Mouse (Mus musculus): ENCODE measurements around the gene Acsm2. TPM values are rescaled to one million over a fixed set of nuclear protein-coding genes. Genes with fewer than 3 reads are reported as not detected.
"Not testable (repeated sequence)": the region's sequence is repeated elsewhere in the genome, so short reads cannot be mapped to it uniquely, and the experiment has no call there.

The Acsm2 gene
- polyA plus RNA-seq, 1 experiment: not detected

GRCm38 (mm10) chr7:119561441-119561840 lies 7.3 kb downstream of the Acsm2 start:
- no peak for TF ChIP-seq POLR2A (IDR thresholded peaks at IDR 0.05; ENCODE audit: control insufficient read depth, low read depth, low read length)
- TF ChIP-seq CTCF (IDR thresholded peaks at IDR 0.05; ENCODE audit: control insufficient read depth, insufficient read depth, insufficient replicate concordance, low read depth, low read length): no peak
- Histone ChIP-seq H3K27me3 (ENCODE audit: control insufficient read depth, insufficient read depth, low read length) (no peaks in the 10 kb centered on the region), H3K4me3 (ENCODE audit: control insufficient read depth, low read depth, low read length) (no peak overlapping the region), H3K4me1 (ENCODE audit: control insufficient read depth, insufficient read depth, low read length) (no peaks in the 10 kb centered on the region), H3K27ac (ENCODE audit: control insufficient read depth, insufficient read depth, low read depth, low read length) (no peak overlapping the region), H3K36me3 (ENCODE audit: control insufficient read depth, insufficient read depth, low read length) (no peaks in the 10 kb centered on the region)

GRCm38 (mm10) chr7:119562476-119562875 lies 8.3 kb downstream of the Acsm2 start:
- not testable (repeated sequence) for H3K4me1 ChIP-seq (ENCODE audit: control insufficient read depth, insufficient read depth, low read length); H3K27me3 ChIP-seq (ENCODE audit: control insufficient read depth, insufficient read depth, low read length); H3K27ac ChIP-seq (ENCODE audit: control insufficient read depth, insufficient read depth, low read depth, low read length); H3K36me3 ChIP-seq (ENCODE audit: control insufficient read depth, insufficient read depth, low read length); H3K4me3 ChIP-seq (ENCODE audit: control insufficient read depth, low read depth, low read length)

GRCm38 (mm10) chr7:119594530-119595107 lies 40.5 kb downstream of the Acsm2 start:
- TF ChIP-seq CTCF (IDR thresholded peaks at IDR 0.05; ENCODE audit: control insufficient read depth, insufficient read depth, insufficient replicate concordance, low read depth, low read length): no peak
- TF ChIP-seq POLR2A (IDR thresholded peaks at IDR 0.05; ENCODE audit: control insufficient read depth, low read depth, low read length): no peak
- no peaks in the 10 kb centered on the region for H3K27me3 ChIP-seq (ENCODE audit: control insufficient read depth, insufficient read depth, low read length)
- H3K4me3 ChIP-seq (ENCODE audit: control insufficient read depth, low read depth, low read length): no peak overlapping the region
- no peaks in the 10 kb centered on the region for H3K4me1 ChIP-seq (ENCODE audit: control insufficient read depth, insufficient read depth, low read length)
- no peak overlapping the region for H3K27ac ChIP-seq (ENCODE audit: control insufficient read depth, insufficient read depth, low read depth, low read length)
- H3K36me3 ChIP-seq (ENCODE audit: control insufficient read depth, insufficient read depth, low read length): no peaks in the 10 kb centered on the region

GRCm38 (mm10) chr7:119595306-119595705 lies 41.2 kb downstream of the Acsm2 start:
- no peak for TF ChIP-seq CTCF (IDR thresholded peaks at IDR 0.05; ENCODE audit: control insufficient read depth, insufficient read depth, insufficient replicate concordance, low read depth, low read length)
- no peak for TF ChIP-seq POLR2A (IDR thresholded peaks at IDR 0.05; ENCODE audit: control insufficient read depth, low read depth, low read length)
- Histone ChIP-seq H3K27me3 (ENCODE audit: control insufficient read depth, insufficient read depth, low read length) (no peaks in the 10 kb centered on the region), H3K4me3 (ENCODE audit: control insufficient read depth, low read depth, low read length) (no peak overlapping the region), H3K4me1 (ENCODE audit: control insufficient read depth, insufficient read depth, low read length) (no peaks in the 10 kb centered on the region), H3K27ac (ENCODE audit: control insufficient read depth, insufficient read depth, low read depth, low read length) (no peak overlapping the region), H3K36me3 (ENCODE audit: control insufficient read depth, insufficient read depth, low read length) (no peaks in the 10 kb centered on the region)

GRCm38 (mm10) chr7:119596536-119596935 lies 42.4 kb downstream of the Acsm2 start:
- Histone ChIP-seq H3K27me3 (ENCODE audit: control insufficient read depth, insufficient read depth, low read length) (no peaks in the 10 kb centered on the region), H3K4me1 (ENCODE audit: control insufficient read depth, insufficient read depth, low read length) (no peaks in the 10 kb centered on the region), H3K27ac (ENCODE audit: control insufficient read depth, insufficient read depth, low read depth, low read length) (no peak overlapping the region), H3K4me3 (ENCODE audit: control insufficient read depth, low read depth, low read length) (no peak overlapping the region), H3K36me3 (ENCODE audit: control insufficient read depth, insufficient read depth, low read length) (no peaks in the 10 kb centered on the region)
- no peak for TF ChIP-seq CTCF (IDR thresholded peaks at IDR 0.05; ENCODE audit: control insufficient read depth, insufficient read depth, insufficient replicate concordance, low read depth, low read length)

- TF ChIP-seq POLR2A (IDR thresholded peaks at IDR 0.05; ENCODE audit: control insufficient read depth, low read depth, low read length): no peak
- TF ChIP-seq CTCF (IDR thresholded peaks at IDR 0.05; ENCODE audit: control insufficient read depth, insufficient read depth, insufficient replicate concordance, low read depth, low read length): no peak
Observed at GRCm38 (mm10) chr7:119601195-119601953, 47.2 kb downstream of the Acsm2 start.

GRCm38 (mm10) chr7:119601954-119602317 lies 47.8 kb downstream of the Acsm2 start:
- no peak for TF ChIP-seq CTCF (IDR thresholded peaks at IDR 0.05; ENCODE audit: control insufficient read depth, insufficient read depth, insufficient replicate concordance, low read depth, low read length)
- no peak for TF ChIP-seq POLR2A (IDR thresholded peaks at IDR 0.05; ENCODE audit: control insufficient read depth, low read depth, low read length)

More at GRCm38 (mm10) chr7:119601195-119601953, 47.2 kb downstream of the Acsm2 start:
- Histone ChIP-seq H3K27ac (ENCODE audit: control insufficient read depth, insufficient read depth, low read depth, low read length) (no peak overlapping the region), H3K36me3 (ENCODE audit: control insufficient read depth, insufficient read depth, low read length) (no peaks in the 10 kb centered on the region), H3K4me3 (ENCODE audit: control insufficient read depth, low read depth, low read length) (no peak overlapping the region), H3K4me1 (ENCODE audit: control insufficient read depth, insufficient read depth, low read length) (no peaks in the 10 kb centered on the region), H3K27me3 (ENCODE audit: control insufficient read depth, insufficient read depth, low read length) (no peaks in the 10 kb centered on the region)

More at GRCm38 (mm10) chr7:119601954-119602317, 47.8 kb downstream of the Acsm2 start:
- no peak overlapping the region for H3K4me3 ChIP-seq (ENCODE audit: control insufficient read depth, low read depth, low read length)
- no peaks in the 10 kb centered on the region for H3K27me3 ChIP-seq (ENCODE audit: control insufficient read depth, insufficient read depth, low read length)
- H3K27ac ChIP-seq (ENCODE audit: control insufficient read depth, insufficient read depth, low read depth, low read length): no peak overlapping the region
- no peaks in the 10 kb centered on the region for H3K4me1 ChIP-seq (ENCODE audit: control insufficient read depth, insufficient read depth, low read length)
- H3K36me3 ChIP-seq (ENCODE audit: control insufficient read depth, insufficient read depth, low read length): no peaks in the 10 kb centered on the region

Measured in testis, adult 2 months (tissue).